Mouse (Mus musculus) bone marrow macrophage, adult 2 months (primary cell): ENCODE results near the gene Vps54. TPM values are rescaled to one million over a fixed set of nuclear protein-coding genes. Genes with fewer than 3 reads are reported as not detected.
"Not testable (repeated sequence)": the region's sequence is repeated elsewhere in the genome, so short reads cannot be mapped to it uniquely, and the experiment has no call there.

Experiments
- H3K27ac ChIP-seq: 2 replicates; pipeline ENCODE4 v1.5.1; 2012; ENCODE audit warnings: low read depth, low read length; ENCODE audit not compliant: insufficient read depth
- H3K4me1 ChIP-seq: 2 replicates; pipeline ENCODE4 v1.6.1; 2012; ENCODE audit warnings: low read length; ENCODE audit not compliant: control insufficient read depth, insufficient read depth
- H3K4me3 ChIP-seq: 2 replicates; pipeline ENCODE4 v1.5.1; 2012; ENCODE audit warnings: mild to moderate bottlenecking, low read length, moderate library complexity; ENCODE audit not compliant: insufficient read depth
- CTCF ChIP-seq: IDR thresholded peaks from 2 replicates; pipeline ENCODE4 v1.5.1; 2012; ENCODE audit warnings: low read depth, mild to moderate bottlenecking, low read length, moderate library complexity
- POLR2A ChIP-seq: IDR thresholded peaks from 2 replicates; pipeline ENCODE4 v1.6.1; 2012; ENCODE audit warnings: mild to moderate bottlenecking, low read depth, low read length, borderline replicate concordance
- polyA plus RNA-seq: library from polyadenylated mRNA; stranded (reverse); fragments of >200 nt; gene quantifications from 2 replicates; pipeline ENCODE4 v1.2.4, GENCODE M21; 2012; ENCODE audit not compliant: missing spikeins, insufficient read depth, insufficient read length

Vps54 gene
- polyA plus RNA-seq, 1 experiment = 33.2 TPM

- Histone ChIP-seq H3K4me3 (no peak overlapping the region), H3K4me1 (peaks cover 12% of the 10 kb centered on the region), H3K27ac (0 out of 2 replicates have a peak overlapping the region, but pooled peaks have one; percentile 39)
- no peak for TF ChIP-seq CTCF
- no peak for TF ChIP-seq POLR2A
These were observed 2.3 kb downstream of the Vps54 start for GRCm38 (mm10) chr11:21241351-21241750.

GRCm38 (mm10) chr11:21247203-21247865, 8.3 kb downstream of the Vps54 start:
- H3K4me1 ChIP-seq = peaks cover 14% of the 10 kb centered on the region
- no peak overlapping the region for H3K4me3 ChIP-seq
- TF ChIP-seq POLR2A = no peak
- no peak for TF ChIP-seq CTCF
- no peak overlapping the region for H3K27ac ChIP-seq

GRCm38 (mm10) chr11:21247940-21248339, 8.9 kb downstream of the Vps54 start:
- H3K4me1 ChIP-seq = peaks cover 16% of the 10 kb centered on the region
- no peak overlapping the region for H3K4me3 ChIP-seq
- TF ChIP-seq POLR2A (no peak), CTCF (no peak)

GRCm38 (mm10) chr11:21250366-21250765, 11.3 kb downstream of the Vps54 start:
- H3K4me1 ChIP-seq = peaks cover 12% of the 10 kb centered on the region
- no peak for TF ChIP-seq POLR2A
- TF ChIP-seq CTCF = no peak
- H3K4me3 ChIP-seq = no peak overlapping the region
- H3K27ac ChIP-seq = no peak overlapping the region

More at GRCm38 (mm10) chr11:21247940-21248339, 8.9 kb downstream of the Vps54 start:
- H3K27ac ChIP-seq = no peak overlapping the region

GRCm38 (mm10) chr11:21258611-21259010, 19.5 kb downstream of the Vps54 start:
- not testable (repeated sequence) for H3K27ac ChIP-seq, H3K4me1 ChIP-seq, H3K4me3 ChIP-seq

GRCm38 (mm10) chr11:21265423-21265822, 26.3 kb downstream of the Vps54 start:
- TF ChIP-seq CTCF (no peak), POLR2A (no peak)
- Histone ChIP-seq H3K4me1 (peaks cover 11% of the 10 kb centered on the region), H3K4me3 (no peak overlapping the region), H3K27ac (no peak overlapping the region)

GRCm38 (mm10) chr11:21276151-21276550, 37.1 kb downstream of the Vps54 start:
- Histone ChIP-seq H3K27ac (no peak overlapping the region), H3K4me3 (no peak overlapping the region), H3K4me1 (no peaks in the 10 kb centered on the region)
- no peak for TF ChIP-seq CTCF
- TF ChIP-seq POLR2A = no peak

- TF ChIP-seq POLR2A (no peak), CTCF (no peak)
- no peak overlapping the region for H3K27ac ChIP-seq
- no peak overlapping the region for H3K4me3 ChIP-seq
- no peaks in the 10 kb centered on the region for H3K4me1 ChIP-seq
These were observed 47.3 kb downstream of the Vps54 start for GRCm38 (mm10) chr11:21286391-21286790.

- not testable (repeated sequence) for H3K4me1 ChIP-seq, H3K4me3 ChIP-seq, H3K27ac ChIP-seq
These were observed 49.1 kb downstream of the Vps54 start for GRCm38 (mm10) chr11:21288153-21288552.

- Histone ChIP-seq H3K4me3 (no peak overlapping the region), H3K27ac (no peak overlapping the region), H3K4me1 (no peaks in the 10 kb centered on the region)
- TF ChIP-seq CTCF (no peak), POLR2A (no peak)
These were observed 56.4 kb downstream of the Vps54 start for GRCm38 (mm10) chr11:21295486-21295885.

GRCm38 (mm10) chr11:21303619-21304018, 64.5 kb downstream of the Vps54 start:
- Histone ChIP-seq H3K27ac (no peak overlapping the region), H3K4me1 (peaks cover 2% of the 10 kb centered on the region), H3K4me3 (no peak overlapping the region)
- TF ChIP-seq POLR2A (no peak), CTCF (no peak)
